Mouse (Mus musculus) stomach, postnatal 0 days (tissue): ENCODE data around the gene Mapk8ip2. TPM values are rescaled to one million over a fixed set of nuclear protein-coding genes. Genes with fewer than 3 reads are reported as not detected.

Experiments used
- ATAC-seq: fragments of 200-750 bp; cut with Nextera tagmentation; 2 replicates; pipeline ENCODE4 v1.8.0; 2017; ENCODE audit not compliant: low FRiP score, low TSS enrichment
- DNase-seq: peaks from one replicate; pipeline ENCODE4 v3.0.0-alpha.2; 2016; ENCODE audit warnings: low spot score
- H3K27ac ChIP-seq: fragments of 300-500 bp; sonication (generic); replicated peaks from 2 replicates; pipeline ENCODE4 v1.5.1; 2014; ENCODE audit warnings: mild to moderate bottlenecking, control low read depth
- H3K27me3 ChIP-seq: fragments of 300-500 bp; sonication (generic); 2 replicates; pipeline ENCODE4 v1.6.1; 2014; ENCODE audit warnings: low read length; ENCODE audit not compliant: control insufficient read depth, insufficient read depth
- H3K36me3 ChIP-seq: fragments of 300-500 bp; sonication (generic); 2 replicates; pipeline ENCODE4 v1.6.1; 2014; ENCODE audit warnings: low read length, mixed read lengths; ENCODE audit not compliant: control insufficient read depth, insufficient read depth
- H3K4me1 ChIP-seq: fragments of 300-500 bp; sonication (generic); replicated peaks from 2 replicates; pipeline ENCODE4 v1.6.1; 2014; ENCODE audit warnings: antibody characterized with exemption; ENCODE audit not compliant: control insufficient read depth, insufficient read depth
- H3K4me2 ChIP-seq: fragments of 300-500 bp; sonication (generic); replicated peaks from 2 replicates; pipeline ENCODE4 v1.6.1; 2014; ENCODE audit warnings: low read depth, mild to moderate bottlenecking, control low read depth, moderate library complexity
- H3K4me3 ChIP-seq: fragments of 300-500 bp; sonication (generic); 2 replicates; pipeline ENCODE4 v1.5.1; 2014; ENCODE audit warnings: low read depth, low read length, control low read depth
- H3K9ac ChIP-seq: fragments of 300-500 bp; sonication (generic); 2 replicates; pipeline ENCODE4 v1.6.1; 2014; ENCODE audit warnings: mild to moderate bottlenecking, low read length, control low read depth, mixed read lengths
- H3K9me3 ChIP-seq: fragments of 300-500 bp; sonication (generic); 2 replicates; pipeline ENCODE4 v1.6.1; 2016; ENCODE audit warnings: low read length; ENCODE audit not compliant: control insufficient read depth
- CTCF ChIP-seq: IDR thresholded peaks from 2 replicates; pipeline ENCODE4 v1.5.1; 2016; ENCODE audit warnings: antibody characterized with exemption, low read depth, mild to moderate bottlenecking, moderate library complexity
- EP300 ChIP-seq: optimal IDR thresholded peaks from 2 replicates; pipeline ENCODE3; 2016; ENCODE audit warnings: antibody characterized with exemption
- WGBS: fragments of 180-500 bp; shearing (Covaris S2); extraction: QIAGEN DNeasy Blood & Tissue Kit; methylation state at CpG from one replicate; pipeline ENCODE4 v1.1.7; 2014; 5-methylcytosine and 5-hydroxymethylcytosine counted together
- polyA plus RNA-seq: library from polyadenylated mRNA; unstranded; fragments of >200 nt; fragmentation: Nextera tagmentation; extraction: Ambion mirVana; gene quantifications from 2 replicates; pipeline ENCODE4 v1.2.1, GENCODE M21; 2015

Mapk8ip2 gene
- polyA plus RNA-seq, 1 experiment from 2014 or later: 1.6 TPM

DNA sequence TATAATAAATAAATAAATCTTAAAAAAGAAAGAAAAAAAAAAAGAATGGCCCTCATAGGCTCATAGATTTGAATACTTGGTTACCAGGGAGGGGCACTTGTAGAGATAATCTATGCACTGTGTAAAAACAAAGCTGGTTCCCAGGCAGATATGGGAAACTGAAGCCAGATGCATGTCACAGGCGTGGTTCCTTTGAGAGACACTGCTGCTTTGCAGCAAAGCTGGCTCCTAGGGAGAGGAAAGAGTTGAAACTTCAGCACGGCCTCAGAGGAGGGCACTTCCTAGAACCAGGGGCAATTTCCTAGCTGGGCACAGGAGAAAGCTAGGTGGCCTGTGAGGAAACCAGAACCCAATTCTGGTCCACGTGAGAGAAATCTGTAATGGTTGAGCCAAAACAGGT, 19.6 kb upstream of the Mapk8ip2 start:
- ATAC-seq (no peak), DNase-seq (no peak)
- Histone ChIP-seq H3K4me1 (no peaks in the 10 kb centered on the region), H3K9ac (no peak overlapping the region), H3K27me3 (no peaks in the 10 kb centered on the region), H3K27ac (no peak overlapping the region), H3K36me3 (no peaks in the 10 kb centered on the region), H3K4me3 (no peak overlapping the region), H3K4me2 (no peak overlapping the region), H3K9me3 (no peaks in the 10 kb centered on the region)
- 77% methylated on average over 3 of the region's 3 CpGs for WGBS
- TF ChIP-seq CTCF: no peak
- no peak for TF ChIP-seq EP300

DNA sequence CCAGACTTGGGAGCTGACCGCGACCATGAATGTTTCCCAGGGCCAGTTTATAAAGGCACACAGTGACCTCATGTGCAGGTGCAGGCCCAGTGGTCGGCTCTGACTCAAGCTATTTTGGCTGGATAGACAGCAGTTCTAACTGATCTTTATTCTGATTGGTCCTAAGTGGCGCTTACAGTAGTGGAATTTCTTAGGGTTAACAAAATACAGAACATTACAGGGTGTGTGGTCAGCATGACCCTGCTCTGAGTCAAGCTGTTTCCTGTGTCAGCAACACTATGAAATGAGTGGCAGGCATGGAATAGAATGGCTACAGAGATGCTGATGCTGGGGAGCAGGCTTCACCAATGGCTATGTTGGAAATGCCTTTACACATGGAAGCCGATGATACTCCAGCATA, 17.8 kb upstream of the Mapk8ip2 start:
- no peak for ATAC-seq
- WGBS: 89% methylated on average over 5 of the region's 5 CpGs

DNA sequence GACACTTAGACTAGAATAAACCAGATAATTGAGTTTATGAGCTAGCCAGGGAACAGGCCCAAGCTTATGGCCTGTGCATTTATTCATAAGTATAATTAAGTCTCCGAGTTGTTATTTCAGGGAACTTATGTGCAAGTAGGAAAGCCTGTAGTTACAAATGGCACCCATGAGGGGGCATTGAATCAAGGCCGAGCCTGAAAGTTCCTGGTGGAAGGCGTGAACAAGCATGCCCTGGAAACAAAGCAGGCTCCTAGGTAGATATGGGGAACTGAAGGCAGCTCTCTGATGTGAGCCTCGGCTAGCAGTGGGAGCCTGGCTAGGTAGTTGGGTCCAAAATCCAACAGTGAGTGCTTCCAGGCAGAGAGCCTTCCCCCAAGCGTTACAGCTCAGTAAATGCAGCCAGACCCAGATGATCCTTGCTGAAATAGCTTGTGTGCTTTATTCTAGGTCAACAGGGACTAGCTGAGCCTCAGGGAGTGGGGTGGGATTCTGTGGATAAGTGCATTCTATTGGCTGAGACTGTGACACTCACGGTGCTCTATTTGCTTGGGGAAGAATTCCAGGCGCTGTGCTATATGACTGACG, 11.1 kb upstream of the Mapk8ip2 start:
- no peak overlapping the region for H3K4me3 ChIP-seq
- H3K9me3 ChIP-seq: no peaks in the 10 kb centered on the region
- ATAC-seq (no peak; the same call in 1 of the 2 replicates), DNase-seq (no peak)
- H3K27ac ChIP-seq: no peak overlapping the region
- TF ChIP-seq CTCF (peak; percentile 58), EP300 (no peak)
- H3K9ac ChIP-seq: no peak overlapping the region
- no peak overlapping the region for H3K4me2 ChIP-seq
- no peaks in the 10 kb centered on the region for H3K36me3 ChIP-seq
- no peaks in the 10 kb centered on the region for H3K27me3 ChIP-seq
- 29% methylated on average over 8 of the region's 8 CpGs for WGBS
- no peaks in the 10 kb centered on the region for H3K4me1 ChIP-seq

More for the DNA sequence above, 17.8 kb upstream of the Mapk8ip2 start:
- TF ChIP-seq CTCF (no peak), EP300 (no peak)
- no peaks in the 10 kb centered on the region for H3K9me3 ChIP-seq
- no peak overlapping the region for H3K4me2 ChIP-seq
- H3K36me3 ChIP-seq: no peaks in the 10 kb centered on the region
- no peak overlapping the region for H3K27ac ChIP-seq
- no peak overlapping the region for H3K4me3 ChIP-seq
- H3K4me1 ChIP-seq: no peaks in the 10 kb centered on the region
- no peak for DNase-seq
- no peaks in the 10 kb centered on the region for H3K27me3 ChIP-seq
- H3K9ac ChIP-seq: no peak overlapping the region

DNA sequence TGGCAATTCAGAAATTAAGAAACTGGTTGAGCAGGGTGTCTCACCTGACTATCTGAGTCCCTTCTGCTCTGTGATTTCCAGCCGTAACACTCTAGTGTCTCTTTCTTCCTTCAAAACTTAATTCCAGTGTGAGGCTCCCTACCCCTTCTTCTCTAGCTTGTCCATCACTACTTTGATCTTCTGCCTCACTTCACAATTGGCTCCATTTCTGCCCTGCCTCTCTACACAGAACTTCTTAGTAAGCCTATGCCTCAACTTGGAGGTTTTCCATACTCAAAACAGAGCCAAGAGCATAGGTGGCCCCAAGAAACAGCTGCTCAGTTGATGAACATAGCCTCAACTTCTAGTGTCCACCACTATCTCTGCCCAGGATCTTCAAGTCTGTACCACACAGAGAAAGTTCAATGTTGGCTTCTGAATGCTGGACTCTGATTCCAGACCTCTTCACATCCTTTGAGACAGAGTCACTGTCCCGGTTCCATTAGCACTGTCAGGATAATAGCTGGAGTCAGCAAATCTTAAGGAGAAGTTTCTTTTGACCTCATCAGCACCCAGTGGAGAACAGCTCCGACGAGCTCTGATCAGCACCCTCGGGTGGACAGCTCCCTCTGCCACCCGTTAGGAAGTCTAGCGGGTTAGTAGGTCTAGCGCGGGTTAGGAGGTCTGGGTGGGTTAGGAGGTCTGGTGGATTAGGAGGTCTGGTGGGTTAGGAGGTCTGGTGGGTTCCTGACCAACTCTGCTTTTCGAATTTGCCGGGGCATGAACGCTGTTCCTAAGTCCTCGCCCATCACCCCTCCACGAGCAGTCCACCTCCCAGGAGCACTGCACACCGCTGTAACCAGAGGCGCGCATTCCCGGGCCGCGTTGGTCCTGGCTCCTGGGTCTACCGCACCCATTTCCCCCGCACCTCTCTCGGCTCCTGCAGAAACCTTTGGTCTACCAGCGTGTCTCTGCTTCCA, 528 bp upstream of the Mapk8ip2 start:
- no peaks in the 10 kb centered on the region for H3K36me3 ChIP-seq
- no peak for TF ChIP-seq EP300
- TF ChIP-seq CTCF: 0 out of 2 replicates have a peak, but pooled peaks have one; percentile 9
- H3K9ac ChIP-seq: no peak overlapping the region
- WGBS: 6% methylated on average over 22 of the region's 24 CpGs
- H3K27me3 ChIP-seq: no peaks in the 10 kb centered on the region
- ATAC-seq (peak; percentile 62), DNase-seq (peak; percentile 82)
- no peak overlapping the region for H3K27ac ChIP-seq
- H3K4me1 ChIP-seq: 0 out of 2 replicates have a peak, but pooled peaks cover 3% of the 10 kb centered on the region
- H3K4me2 ChIP-seq: peak overlapping the region; percentile 55; the same call in 1 of the 2 replicates
- peak overlapping the region; percentile 33; the same call in 1 of the 2 replicates for H3K4me3 ChIP-seq
- no peaks in the 10 kb centered on the region for H3K9me3 ChIP-seq

DNA sequence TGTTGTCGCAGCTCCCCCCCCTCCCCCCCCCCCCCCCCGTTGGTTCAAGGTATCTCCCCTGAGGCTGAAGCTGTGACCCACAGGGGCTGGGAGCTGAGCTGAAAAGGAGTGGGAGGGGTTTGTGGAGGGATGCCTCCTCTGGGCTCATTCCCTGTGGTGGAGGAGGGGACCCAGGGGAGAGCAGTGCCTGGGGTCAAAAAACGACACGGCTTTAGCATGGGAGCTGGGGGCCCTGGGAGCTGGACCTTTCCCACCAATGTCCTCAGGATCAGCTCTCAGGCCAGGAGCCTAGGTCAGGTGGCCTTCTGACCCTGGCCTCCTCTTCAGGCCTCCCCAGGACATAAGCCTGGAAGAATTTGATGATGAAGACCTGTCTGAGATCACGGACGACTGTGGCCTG, 1.1 kb downstream of the Mapk8ip2 start:
- H3K9ac ChIP-seq: no peak overlapping the region
- H3K4me1 ChIP-seq: 0 out of 2 replicates have a peak, but pooled peaks cover 3% of the 10 kb centered on the region
- H3K4me2 ChIP-seq: peak overlapping the region; percentile 55; the same call in 1 of the 2 replicates
- no peak for DNase-seq
- 26% methylated on average over 6 of the region's 6 CpGs for WGBS
- no peak overlapping the region for H3K27ac ChIP-seq
- no peaks in the 10 kb centered on the region for H3K36me3 ChIP-seq
- H3K4me3 ChIP-seq: no peak overlapping the region
- no peak for TF ChIP-seq CTCF
- no peaks in the 10 kb centered on the region for H3K27me3 ChIP-seq
- ATAC-seq: 0 out of 2 replicates have a peak, but pooled peaks have one; percentile 22
- no peaks in the 10 kb centered on the region for H3K9me3 ChIP-seq
